Mouse (Mus musculus) limb, embryonic 15.5 days (tissue): ENCODE measurements around the gene Mb. TPM values are rescaled to one million over a fixed set of nuclear protein-coding genes. Genes with fewer than 3 reads are reported as not detected.

Source experiments
- ATAC-seq: fragments of 200-750 bp; cut with Nextera tagmentation; 2 replicates; pipeline ENCODE4 v1.8.0; 2017; ENCODE audit warnings: low read depth, moderate TSS enrichment; ENCODE audit not compliant: insufficient number of reproducible peaks, low FRiP score, low TSS enrichment
- H3K27ac ChIP-seq: fragments of 300-500 bp; sonication (generic); 2 replicates; pipeline ENCODE4 v1.5.1; 2015; ENCODE audit warnings: moderate library complexity, mild to moderate bottlenecking, inconsistent platforms
- H3K27me3 ChIP-seq: fragments of 300-500 bp; sonication (generic); 2 replicates; pipeline ENCODE4 v1.6.1; 2015; ENCODE audit warnings: inconsistent platforms
- H3K36me3 ChIP-seq: fragments of 300-500 bp; sonication (generic); 2 replicates; pipeline ENCODE4 v1.6.1; 2015; ENCODE audit warnings: inconsistent platforms
- H3K4me1 ChIP-seq: fragments of 300-500 bp; sonication (generic); 2 replicates; pipeline ENCODE4 v1.6.1; 2015; ENCODE audit warnings: inconsistent platforms
- H3K4me2 ChIP-seq: fragments of 300-500 bp; sonication (generic); 2 replicates; pipeline ENCODE4 v1.6.1; 2015; ENCODE audit warnings: mild to moderate bottlenecking, inconsistent platforms
- H3K4me3 ChIP-seq: fragments of 300-500 bp; sonication (generic); 2 replicates; pipeline ENCODE4 v1.5.1; 2015; ENCODE audit warnings: mild to moderate bottlenecking, inconsistent platforms
- H3K9ac ChIP-seq: fragments of 300-500 bp; sonication (generic); 2 replicates; pipeline ENCODE4 v1.6.1; 2015; ENCODE audit warnings: inconsistent platforms
- H3K9me3 ChIP-seq: fragments of 300-500 bp; sonication (generic); 2 replicates; pipeline ENCODE4 v1.6.1; 2016; ENCODE audit warnings: inconsistent platforms
- WGBS: fragments of 180-500 bp; shearing (Covaris S2); methylation state at CpG from one replicate; pipeline ENCODE4 v1.1.7; 2015; 5-methylcytosine and 5-hydroxymethylcytosine counted together
- polyA plus RNA-seq: library from polyadenylated mRNA; unstranded; fragments of >200 nt; fragmentation: Nextera tagmentation; extraction: Ambion mirVana; gene quantifications from 2 replicates; pipeline ENCODE4 v1.2.1, GENCODE M21; 2015

Gene Mb
- polyA plus RNA-seq, 1 experiment from 2014 or later: 11.6 TPM

GRCm38 (mm10) chr15:77021851-77022250, 28.6 kb downstream of the Mb start:
- H3K4me3 ChIP-seq: no peak overlapping the region
- H3K9me3 ChIP-seq: no peaks in the 10 kb centered on the region
- WGBS: 55% methylated on average over 4 of the region's 4 CpGs
- no peaks in the 10 kb centered on the region for H3K27me3 ChIP-seq
- 0 out of 2 replicates have a peak, but pooled peaks cover 11% of the 10 kb centered on the region for H3K4me1 ChIP-seq
- ATAC-seq: no peak
- no peak overlapping the region for H3K4me2 ChIP-seq
- no peak overlapping the region for H3K27ac ChIP-seq
- no peak overlapping the region for H3K9ac ChIP-seq
- H3K36me3 ChIP-seq: no peaks in the 10 kb centered on the region

DNA sequence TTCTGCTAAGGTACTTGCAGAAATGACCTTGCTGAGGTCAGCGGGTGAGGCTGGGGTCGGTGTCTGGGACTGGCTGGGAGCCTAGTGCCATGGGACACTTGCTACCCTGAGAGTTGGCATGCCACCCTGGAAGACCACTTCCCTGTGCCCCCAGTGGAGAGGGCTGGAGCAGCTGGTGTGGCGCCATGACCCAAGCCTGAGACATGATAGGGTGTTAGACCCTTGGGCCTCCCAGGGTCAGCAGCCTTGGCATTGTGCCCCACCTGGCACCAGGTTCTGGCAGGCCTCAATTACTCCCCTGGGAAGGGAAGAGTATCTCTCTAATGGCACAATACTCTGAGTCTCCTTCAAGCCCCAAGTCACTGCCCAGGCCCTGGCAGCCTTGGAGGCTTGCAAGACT, 29.4 kb downstream of the Mb start:
- Histone ChIP-seq H3K4me3 (no peak overlapping the region), H3K27ac (no peak overlapping the region), H3K9ac (no peak overlapping the region), H3K4me1 (0 out of 2 replicates have a peak, but pooled peaks cover 8% of the 10 kb centered on the region), H3K27me3 (no peaks in the 10 kb centered on the region), H3K9me3 (no peaks in the 10 kb centered on the region), H3K36me3 (no peaks in the 10 kb centered on the region), H3K4me2 (no peak overlapping the region)
- 92% methylated on average over 3 of the region's 3 CpGs for WGBS
- ATAC-seq: no peak

GRCm38 (mm10) chr15:77020136-77020535, 30.3 kb downstream of the Mb start:
- Histone ChIP-seq H3K9me3 (no peaks in the 10 kb centered on the region), H3K9ac (no peak overlapping the region), H3K4me2 (no peak overlapping the region), H3K36me3 (no peaks in the 10 kb centered on the region), H3K27ac (no peak overlapping the region), H3K27me3 (no peaks in the 10 kb centered on the region), H3K4me3 (no peak overlapping the region), H3K4me1 (0 out of 2 replicates have a peak, but pooled peaks cover 5% of the 10 kb centered on the region)
- WGBS: 86% methylated on average over 4 of the region's 4 CpGs
- no peak for ATAC-seq

DNA sequence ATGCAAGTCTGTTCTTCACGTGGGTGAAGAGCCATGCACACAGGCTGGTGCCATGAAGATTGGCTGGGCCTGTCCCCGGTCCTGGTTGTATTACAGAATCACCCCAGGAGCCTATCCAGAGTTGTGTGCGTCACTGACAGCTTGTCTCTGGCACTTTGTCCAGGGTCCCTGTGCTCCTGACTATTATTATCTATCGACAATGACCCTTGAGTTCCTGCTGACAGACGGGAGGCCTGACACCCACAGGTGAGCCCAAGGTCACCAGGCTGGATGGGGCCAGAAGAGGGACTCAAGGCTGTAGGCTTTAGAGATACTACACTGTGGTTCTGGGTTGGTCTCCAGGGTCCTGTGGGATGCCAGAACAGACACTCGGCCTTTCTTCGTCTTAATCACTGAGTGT, 30.9 kb downstream of the Mb start:
- no peak overlapping the region for H3K27ac ChIP-seq
- H3K4me3 ChIP-seq: no peak overlapping the region
- 0 out of 2 replicates have a peak, but pooled peaks cover 5% of the 10 kb centered on the region for H3K4me1 ChIP-seq
- H3K27me3 ChIP-seq: no peaks in the 10 kb centered on the region
- no peaks in the 10 kb centered on the region for H3K36me3 ChIP-seq
- ATAC-seq: no peak
- WGBS: 83% methylated on average over 7 of the region's 7 CpGs
- no peak overlapping the region for H3K9ac ChIP-seq
- no peak overlapping the region for H3K4me2 ChIP-seq
- no peaks in the 10 kb centered on the region for H3K9me3 ChIP-seq

GRCm38 (mm10) chr15:77018740-77019340, 31.6 kb downstream of the Mb start:
- Histone ChIP-seq H3K27me3 (no peaks in the 10 kb centered on the region), H3K4me2 (no peak overlapping the region), H3K27ac (no peak overlapping the region), H3K36me3 (no peaks in the 10 kb centered on the region), H3K4me1 (peaks cover 11% of the 10 kb centered on the region), H3K9me3 (no peaks in the 10 kb centered on the region), H3K4me3 (no peak overlapping the region), H3K9ac (no peak overlapping the region)
- ATAC-seq: no peak
- 59% methylated on average over 6 of the region's 6 CpGs for WGBS

- no peak overlapping the region for H3K9ac ChIP-seq
- no peaks in the 10 kb centered on the region for H3K36me3 ChIP-seq
- no peak overlapping the region for H3K27ac ChIP-seq
- ATAC-seq: no peak
- H3K4me1 ChIP-seq: peaks cover 19% of the 10 kb centered on the region
- H3K27me3 ChIP-seq: no peaks in the 10 kb centered on the region
- no peaks in the 10 kb centered on the region for H3K9me3 ChIP-seq
- H3K4me2 ChIP-seq: no peak overlapping the region
- H3K4me3 ChIP-seq: no peak overlapping the region
Measured at GRCm38 (mm10) chr15:77017897-77018296, 32.6 kb downstream of the Mb start.

GRCm38 (mm10) chr15:77016509-77016908, 34.0 kb downstream of the Mb start:
- ATAC-seq: no peak
- no peaks in the 10 kb centered on the region for H3K27me3 ChIP-seq
- H3K9ac ChIP-seq: no peak overlapping the region
- H3K27ac ChIP-seq: no peak overlapping the region
- no peaks in the 10 kb centered on the region for H3K9me3 ChIP-seq
- WGBS: 91% methylated on average over 6 of the region's 6 CpGs
- no peak overlapping the region for H3K4me3 ChIP-seq
- H3K4me2 ChIP-seq: no peak overlapping the region
- peaks cover 14% of the 10 kb centered on the region for H3K4me1 ChIP-seq
- H3K36me3 ChIP-seq: no peaks in the 10 kb centered on the region

DNA sequence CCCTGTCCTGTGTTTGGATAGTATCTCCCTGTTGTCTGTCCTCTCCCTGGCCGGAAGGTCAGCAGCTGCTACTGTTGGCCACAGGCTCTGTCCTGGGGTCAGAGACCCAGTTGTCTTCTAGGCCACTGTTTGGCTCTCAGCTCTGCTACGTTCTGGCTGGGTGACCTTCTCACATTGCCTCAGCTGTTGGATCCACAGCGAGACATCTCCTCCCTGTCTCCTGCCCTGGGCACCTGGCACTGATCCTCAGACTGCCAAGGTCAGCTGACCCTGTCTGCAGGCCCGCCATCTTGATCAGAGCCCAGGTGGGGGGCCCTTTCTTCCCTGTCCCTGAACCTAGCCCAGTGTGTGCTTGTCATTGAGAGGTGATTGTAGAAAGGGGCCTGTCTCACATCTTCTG, 35.5 kb downstream of the Mb start:
- WGBS: 80% methylated on average over 4 of the region's 4 CpGs
- Histone ChIP-seq H3K9ac (no peak overlapping the region), H3K4me1 (peaks cover 14% of the 10 kb centered on the region), H3K4me3 (no peak overlapping the region), H3K27me3 (no peaks in the 10 kb centered on the region), H3K9me3 (no peaks in the 10 kb centered on the region), H3K27ac (peak overlapping the region; percentile 69), H3K4me2 (no peak overlapping the region), H3K36me3 (no peaks in the 10 kb centered on the region)
- ATAC-seq: no peak; the same call in 1 of the 2 replicates

DNA sequence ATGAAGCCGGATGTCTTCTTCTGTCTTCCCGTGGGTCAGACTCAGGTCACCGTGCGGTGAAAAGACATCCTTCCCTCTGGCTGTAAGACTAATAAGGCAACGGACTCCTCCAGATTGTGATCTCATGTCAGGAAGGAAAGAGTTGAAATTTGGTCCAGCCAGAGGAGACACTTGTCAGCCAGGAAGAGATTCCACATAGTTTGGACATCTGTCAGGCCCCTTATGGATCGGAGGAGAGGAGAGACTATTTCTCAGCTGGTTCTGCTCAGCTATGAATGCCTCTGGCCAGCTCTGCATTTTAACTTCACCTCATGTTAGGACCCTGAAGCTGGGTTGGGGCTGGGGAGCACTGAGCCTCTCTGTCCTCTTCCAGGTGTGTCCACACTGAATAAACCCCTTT, 36.0 kb downstream of the Mb start:
- H3K9ac ChIP-seq: no peak overlapping the region
- H3K4me3 ChIP-seq: no peak overlapping the region
- H3K27me3 ChIP-seq: no peaks in the 10 kb centered on the region
- peaks cover 14% of the 10 kb centered on the region for H3K4me1 ChIP-seq
- H3K36me3 ChIP-seq: no peaks in the 10 kb centered on the region
- peak overlapping the region; percentile 69 for H3K27ac ChIP-seq
- H3K4me2 ChIP-seq: 0 out of 2 replicates have a peak overlapping the region, but pooled peaks have one; percentile 2
- WGBS: 53% methylated on average over 6 of the region's 6 CpGs
- no peak for ATAC-seq
- no peaks in the 10 kb centered on the region for H3K9me3 ChIP-seq

DNA sequence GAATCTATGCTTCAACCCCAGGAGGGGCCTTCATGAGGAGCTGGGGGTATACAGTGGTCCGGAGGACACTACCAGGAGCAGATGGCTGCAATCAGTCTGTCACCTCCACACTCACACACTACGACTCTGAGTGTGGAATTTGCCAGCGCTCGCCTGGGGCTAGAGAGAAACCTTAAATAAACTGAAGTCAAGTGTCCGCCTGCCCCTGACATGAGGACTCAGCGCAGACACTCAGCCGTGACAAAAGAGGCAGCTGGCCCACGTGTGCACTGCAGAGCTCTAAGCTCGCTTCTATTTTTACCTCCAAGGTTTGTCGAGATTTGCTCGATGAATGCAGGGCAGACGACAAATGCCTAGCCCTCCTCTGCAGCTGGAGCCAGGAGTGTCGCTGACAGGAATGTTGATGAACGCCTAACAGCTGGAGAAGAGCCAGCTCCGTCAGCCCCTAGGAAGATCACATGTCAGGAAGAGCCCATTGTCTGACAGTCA, 36.7 kb downstream of the Mb start:
- Histone ChIP-seq H3K27ac (peak overlapping the region; percentile 69), H3K4me2 (0 out of 2 replicates have a peak overlapping the region, but pooled peaks have one; percentile 2), H3K9me3 (no peaks in the 10 kb centered on the region), H3K9ac (no peak overlapping the region), H3K27me3 (no peaks in the 10 kb centered on the region), H3K4me3 (no peak overlapping the region), H3K36me3 (no peaks in the 10 kb centered on the region), H3K4me1 (peaks cover 14% of the 10 kb centered on the region)
- peak; percentile 38; the same call in 1 of the 2 replicates for ATAC-seq
- 17% methylated on average over 15 of the region's 15 CpGs for WGBS

GRCm38 (mm10) chr15:77008851-77009250, 41.6 kb downstream of the Mb start:
- H3K4me1 ChIP-seq: peaks cover 8% of the 10 kb centered on the region
- H3K9ac ChIP-seq: no peak overlapping the region
- 90% methylated on average over 6 of the region's 6 CpGs for WGBS
- H3K4me2 ChIP-seq: no peak overlapping the region
- ATAC-seq: no peak
- H3K36me3 ChIP-seq: no peaks in the 10 kb centered on the region
- H3K27ac ChIP-seq: no peak overlapping the region
- no peak overlapping the region for H3K4me3 ChIP-seq
- H3K27me3 ChIP-seq: no peaks in the 10 kb centered on the region
- no peaks in the 10 kb centered on the region for H3K9me3 ChIP-seq

DNA sequence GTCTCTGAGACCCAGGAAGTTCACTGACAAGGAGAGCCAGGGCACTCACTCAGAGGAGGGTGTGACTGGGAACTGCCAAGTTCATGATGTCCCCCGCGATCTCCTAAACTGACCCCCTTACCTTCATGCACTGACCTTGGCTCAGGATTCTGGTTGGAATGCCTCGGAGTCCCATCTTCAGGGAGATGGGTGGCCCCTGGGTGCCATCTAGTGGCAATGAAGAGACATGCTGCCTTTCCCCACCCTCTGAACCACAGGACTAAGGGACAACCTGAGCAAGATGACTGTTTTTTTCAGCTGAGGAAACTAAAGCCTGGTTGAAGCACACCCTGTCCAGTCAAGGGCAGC, 46.6 kb downstream of the Mb start:
- H3K4me1 ChIP-seq: peaks cover 5% of the 10 kb centered on the region; the same call in 1 of the 2 replicates
- H3K4me3 ChIP-seq: no peak overlapping the region
- H3K27ac ChIP-seq: no peak overlapping the region
- no peak overlapping the region for H3K9ac ChIP-seq
- no peak overlapping the region for H3K4me2 ChIP-seq
- H3K36me3 ChIP-seq: no peaks in the 10 kb centered on the region
- WGBS: 14% methylated on average over 3 of the region's 3 CpGs
- no peak for ATAC-seq
- H3K27me3 ChIP-seq: no peaks in the 10 kb centered on the region
- H3K9me3 ChIP-seq: no peaks in the 10 kb centered on the region
